Mouse (Mus musculus) kidney, adult 2 months (tissue): ENCODE measurements around the gene Rora.

ENCODE experiments used
- CTCF ChIP-seq: fragments of 200-500 bp; conservative IDR thresholded peaks from 2 replicates; pipeline ENCODE4 v1.5.1; 2011; ENCODE audit warnings: low read depth, mild to moderate bottlenecking, control low read depth, low read length, moderate library complexity, mixed read lengths; ENCODE audit not compliant: insufficient read depth, insufficient read length
- POLR2A ChIP-seq: fragments of 200-500 bp; IDR thresholded peaks from one replicate; pipeline ENCODE4 v1.6.1; 2011; ENCODE audit warnings: low read depth, low read length, control low read depth

- no peak for TF ChIP-seq POLR2A
- no peak for TF ChIP-seq CTCF
Observed at GRCm38 (mm10) chr9:68654039-68654332, 400 bp downstream of the Rora start.
